Mouse (Mus musculus) embryonic facial prominence, embryonic 15.5 days (tissue): Measurements from ENCODE around the gene Tmem51. TPM values are rescaled to one million over a fixed set of nuclear protein-coding genes. Genes with fewer than 3 reads are reported as not detected.

Experiments
- ATAC-seq: fragments of 200-750 bp; cut with Nextera tagmentation; 2 replicates; pipeline ENCODE4 v1.8.0; 2017; ENCODE audit warnings: low read depth, moderate TSS enrichment; ENCODE audit not compliant: insufficient number of reproducible peaks, low FRiP score, low TSS enrichment
- H3K27ac ChIP-seq: fragments of 300-500 bp; sonication (generic); replicated peaks from 2 replicates; pipeline ENCODE4 v1.5.1; 2015; ENCODE audit warnings: mild to moderate bottlenecking, inconsistent platforms
- H3K27me3 ChIP-seq: fragments of 300-500 bp; sonication (generic); 2 replicates; pipeline ENCODE4 v1.6.1; 2015; ENCODE audit warnings: inconsistent platforms
- H3K36me3 ChIP-seq: fragments of 300-500 bp; sonication (generic); 2 replicates; pipeline ENCODE4 v1.6.1; 2015; ENCODE audit warnings: mild to moderate bottlenecking, inconsistent platforms
- H3K4me1 ChIP-seq: fragments of 300-500 bp; sonication (generic); 2 replicates; pipeline ENCODE4 v1.6.1; 2015; ENCODE audit warnings: inconsistent platforms
- H3K4me2 ChIP-seq: fragments of 300-500 bp; sonication (generic); replicated peaks from 2 replicates; pipeline ENCODE4 v1.6.1; 2015; ENCODE audit warnings: mild to moderate bottlenecking, inconsistent platforms
- H3K4me3 ChIP-seq: fragments of 300-500 bp; sonication (generic); replicated peaks from 2 replicates; pipeline ENCODE4 v1.5.1; 2015; ENCODE audit warnings: mild to moderate bottlenecking, inconsistent platforms
- H3K9ac ChIP-seq: fragments of 300-500 bp; sonication (generic); 2 replicates; pipeline ENCODE4 v1.6.1; 2015; ENCODE audit warnings: inconsistent platforms
- H3K9me3 ChIP-seq: fragments of 300-500 bp; sonication (generic); replicated peaks from 2 replicates; pipeline ENCODE4 v1.6.1; 2016; ENCODE audit warnings: inconsistent platforms
- whole genome bisulfite sequencing: fragments of 180-500 bp; shearing (Covaris S2); methylation state at CpG from one replicate; pipeline ENCODE4 v1.1.7; 2015; 5-methylcytosine and 5-hydroxymethylcytosine counted together
- polyA plus RNA-seq: library from polyadenylated mRNA; unstranded; fragments of >200 nt; fragmentation: Nextera tagmentation; extraction: Ambion mirVana; gene quantifications from 2 replicates; pipeline ENCODE4 v1.2.1, GENCODE M21; 2015

Gene Tmem51
- polyA plus RNA-seq, 1 experiment from 2014 or later = 20.2 TPM

DNA sequence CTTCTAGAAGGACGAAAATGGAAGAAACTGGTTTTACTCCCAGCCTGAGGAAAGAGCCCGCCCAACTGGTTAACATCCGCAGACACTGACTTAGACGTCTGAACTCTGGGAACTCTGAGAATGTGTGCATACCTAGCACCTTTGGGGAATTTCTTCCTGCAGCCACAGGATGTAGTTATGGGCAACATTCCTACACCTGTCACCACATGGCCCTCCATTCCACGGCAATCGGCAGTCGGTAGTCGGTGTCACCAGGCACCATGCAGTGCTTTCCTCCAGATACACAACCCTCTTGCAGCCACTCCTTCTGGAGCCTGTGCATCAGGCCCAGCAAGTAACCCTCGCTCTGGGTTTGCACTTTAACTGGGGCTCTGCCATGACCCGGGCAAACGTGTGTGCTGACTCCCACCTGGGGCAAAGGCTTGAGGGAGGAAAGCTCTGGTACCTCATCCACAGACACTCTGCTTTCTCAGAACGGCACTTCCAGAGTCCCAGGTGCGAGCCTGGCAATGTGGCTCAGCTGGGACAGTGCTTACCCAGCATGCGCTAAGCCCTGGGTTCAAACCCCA is 38.4 kb downstream of the Tmem51 start:
- H3K36me3 ChIP-seq = no peaks in the 10 kb centered on the region
- WGBS = 61% methylated on average over 14 of the region's 14 CpGs
- ATAC-seq = no peak
- H3K27me3 ChIP-seq = no peaks in the 10 kb centered on the region
- H3K4me3 ChIP-seq = no peak overlapping the region
- H3K4me1 ChIP-seq = peaks cover 16% of the 10 kb centered on the region
- H3K27ac ChIP-seq = no peak overlapping the region
- H3K9me3 ChIP-seq = no peaks in the 10 kb centered on the region
- no peak overlapping the region for H3K9ac ChIP-seq
- no peak overlapping the region for H3K4me2 ChIP-seq

DNA sequence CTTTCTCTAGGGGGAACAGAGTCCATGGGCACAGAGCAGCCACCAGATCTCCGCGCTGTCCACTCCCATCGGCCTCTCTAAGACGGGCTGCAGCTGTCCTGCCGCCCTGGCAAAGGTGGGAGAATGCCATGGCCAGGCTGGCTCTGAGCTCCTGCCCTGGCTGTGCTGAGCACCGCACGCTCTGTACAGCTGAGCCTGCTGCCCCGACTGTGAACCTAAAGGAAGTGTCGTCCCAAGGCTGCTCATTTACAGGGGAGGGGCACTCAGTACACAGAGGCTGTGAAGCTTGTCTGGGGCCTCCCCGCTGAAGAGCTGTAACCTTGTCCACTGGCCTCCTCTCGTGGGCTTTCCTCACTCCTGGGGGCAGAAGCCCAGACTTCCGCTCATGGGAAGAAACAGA is 39.7 kb downstream of the Tmem51 start:
- Histone ChIP-seq H3K4me3 (no peak overlapping the region), H3K27ac (no peak overlapping the region), H3K9ac (no peak overlapping the region), H3K27me3 (no peaks in the 10 kb centered on the region), H3K36me3 (no peaks in the 10 kb centered on the region), H3K9me3 (no peaks in the 10 kb centered on the region), H3K4me2 (no peak overlapping the region), H3K4me1 (peaks cover 16% of the 10 kb centered on the region)
- WGBS = 51% methylated on average over 12 of the region's 12 CpGs
- peak; percentile 37; the same call in 1 of the 2 replicates for ATAC-seq

DNA sequence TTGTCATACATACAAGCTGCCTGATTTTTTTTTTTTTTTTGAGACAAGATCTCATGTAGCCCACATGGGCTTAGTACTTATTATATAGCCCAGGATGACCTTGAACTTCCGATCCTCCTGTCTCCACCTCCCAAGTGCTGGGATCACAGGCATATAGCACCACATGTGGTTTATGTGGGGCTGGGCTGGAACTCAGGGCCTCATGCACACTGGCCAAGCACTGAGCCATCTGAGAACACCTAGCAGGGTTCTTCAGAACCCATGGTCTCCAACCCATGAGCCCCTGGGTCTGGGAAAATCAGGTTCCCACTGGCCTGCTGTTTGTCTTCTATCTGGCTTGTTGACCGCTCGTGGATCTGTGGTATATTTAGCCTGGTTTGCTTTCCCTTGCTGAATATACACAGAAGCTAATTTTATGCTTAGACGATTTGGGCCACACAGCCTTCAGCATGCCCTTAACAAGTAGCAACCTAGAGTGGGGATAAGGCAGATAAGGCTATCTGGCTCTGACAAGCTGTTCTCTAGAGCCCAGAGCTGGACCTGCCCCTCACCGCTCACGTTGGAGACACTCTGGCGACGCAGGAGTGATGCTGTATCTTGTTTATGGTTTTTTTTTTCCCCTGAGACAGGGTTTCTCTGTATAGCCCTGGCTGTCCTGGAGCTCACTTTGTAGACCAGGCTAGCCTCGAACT is 44.3 kb downstream of the Tmem51 start:
- ATAC-seq = no peak
- no peak overlapping the region for H3K9ac ChIP-seq
- peaks cover 29% of the 10 kb centered on the region for H3K4me1 ChIP-seq
- H3K4me3 ChIP-seq = no peak overlapping the region
- H3K27me3 ChIP-seq = no peaks in the 10 kb centered on the region
- WGBS = 89% methylated on average over 9 of the region's 9 CpGs
- H3K36me3 ChIP-seq = 0 out of 2 replicates have a peak, but pooled peaks cover 5% of the 10 kb centered on the region
- no peak overlapping the region for H3K27ac ChIP-seq
- H3K4me2 ChIP-seq = no peak overlapping the region
- no peaks in the 10 kb centered on the region for H3K9me3 ChIP-seq

DNA sequence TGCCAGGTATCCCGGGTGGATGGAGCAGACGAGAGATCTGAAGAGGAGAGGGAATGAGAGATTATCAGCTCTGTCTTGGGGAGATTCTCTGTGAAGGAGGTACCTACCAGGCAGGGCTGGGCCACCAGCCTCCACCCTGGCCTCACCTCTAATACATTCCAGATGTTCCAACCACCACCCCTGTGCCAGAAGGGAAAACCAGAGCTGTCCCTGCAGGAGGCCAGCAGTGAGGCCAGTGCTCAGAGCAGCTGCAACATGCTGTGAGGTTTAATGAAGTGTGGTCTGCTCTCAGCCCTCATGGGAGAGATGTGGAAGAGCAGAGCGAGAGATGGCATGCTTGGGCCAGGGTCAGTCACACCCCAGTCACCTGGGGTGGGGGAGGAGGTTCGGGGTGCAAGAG is 46.2 kb downstream of the Tmem51 start:
- H3K9ac ChIP-seq = no peak overlapping the region
- no peak overlapping the region for H3K4me2 ChIP-seq
- no peaks in the 10 kb centered on the region for H3K27me3 ChIP-seq
- no peak overlapping the region for H3K4me3 ChIP-seq
- H3K36me3 ChIP-seq = 0 out of 2 replicates have a peak, but pooled peaks cover 5% of the 10 kb centered on the region
- WGBS = 36% methylated on average over 4 of the region's 4 CpGs
- 0 out of 2 replicates have a peak, but pooled peaks have one; percentile 15 for ATAC-seq
- H3K4me1 ChIP-seq = peaks cover 21% of the 10 kb centered on the region
- no peak overlapping the region for H3K27ac ChIP-seq
- no peaks in the 10 kb centered on the region for H3K9me3 ChIP-seq

DNA sequence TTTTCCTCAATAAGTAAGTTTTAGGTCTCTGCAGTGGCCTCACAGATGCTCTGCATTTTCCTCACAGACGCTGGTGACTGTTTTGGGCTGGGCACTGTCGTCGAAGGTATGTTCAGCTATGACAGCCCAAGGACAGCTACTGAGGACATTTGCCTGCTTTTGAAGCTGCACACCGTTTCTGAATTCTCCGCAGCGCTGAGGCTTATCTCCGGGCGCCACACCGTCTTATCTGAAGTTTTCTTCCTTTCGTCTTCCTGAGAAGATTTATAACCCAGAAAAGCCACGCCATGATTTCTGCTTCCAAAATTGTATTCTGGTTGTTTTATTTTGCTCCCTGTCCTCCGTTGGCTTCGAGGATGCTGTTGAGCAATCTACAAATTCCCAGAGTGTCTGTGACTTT is 55.6 kb downstream of the Tmem51 start:
- no peak for ATAC-seq
- no peak overlapping the region for H3K4me3 ChIP-seq
- peaks cover 12% of the 10 kb centered on the region; the same call in 1 of the 2 replicates for H3K36me3 ChIP-seq
- H3K27ac ChIP-seq = no peak overlapping the region
- 81% methylated on average over 13 of the region's 13 CpGs for WGBS
- H3K9me3 ChIP-seq = no peaks in the 10 kb centered on the region
- H3K4me2 ChIP-seq = no peak overlapping the region
- H3K9ac ChIP-seq = no peak overlapping the region
- no peaks in the 10 kb centered on the region for H3K27me3 ChIP-seq
- H3K4me1 ChIP-seq = no peaks in the 10 kb centered on the region

DNA sequence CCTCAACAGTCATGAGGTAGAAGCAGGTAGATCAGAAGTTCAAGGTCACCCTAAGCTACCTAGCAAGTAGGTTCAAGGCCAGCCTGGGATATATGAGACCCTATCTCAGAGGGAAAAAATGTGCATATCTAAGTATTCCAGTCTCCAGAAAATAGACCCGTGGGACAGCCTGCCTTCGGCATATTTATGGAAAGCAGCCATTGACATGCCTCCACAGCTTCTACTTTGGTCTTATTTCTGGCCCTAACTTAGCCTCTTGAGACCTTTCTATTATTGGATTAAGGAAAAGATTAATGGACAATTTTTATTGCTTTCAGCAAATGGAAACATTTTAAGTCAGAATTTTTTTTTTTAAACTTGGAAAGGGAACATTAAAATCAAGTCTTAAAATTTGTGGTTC is 57.1 kb downstream of the Tmem51 start:
- no peak overlapping the region for H3K4me3 ChIP-seq
- H3K4me2 ChIP-seq = no peak overlapping the region
- peaks cover 8% of the 10 kb centered on the region; the same call in 1 of the 2 replicates for H3K36me3 ChIP-seq
- no peaks in the 10 kb centered on the region for H3K9me3 ChIP-seq
- ATAC-seq = no peak
- H3K4me1 ChIP-seq = no peaks in the 10 kb centered on the region
- no peak overlapping the region for H3K27ac ChIP-seq
- WGBS = 75% methylated on average over 2 of the region's 2 CpGs
- no peaks in the 10 kb centered on the region for H3K27me3 ChIP-seq
- no peak overlapping the region for H3K9ac ChIP-seq

DNA sequence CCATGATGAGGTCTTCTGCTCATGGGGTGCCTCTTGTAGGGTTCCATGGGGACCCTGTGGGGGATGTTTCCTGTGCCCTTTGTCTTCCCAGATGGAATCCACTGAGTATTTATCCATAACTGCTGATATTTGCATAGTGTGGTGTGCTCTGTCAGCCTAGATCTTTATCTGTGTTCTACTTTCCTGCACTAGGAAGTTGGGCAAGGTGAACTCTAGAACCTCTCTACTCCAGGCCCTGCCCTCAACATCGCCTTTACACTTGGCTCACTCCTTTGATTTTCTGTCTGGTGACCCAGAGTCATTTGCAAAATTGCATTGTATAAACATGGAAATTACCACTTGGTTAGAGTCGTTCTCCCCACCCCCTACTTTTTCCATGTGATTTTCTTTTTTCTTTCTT is 59.6 kb downstream of the Tmem51 start:
- no peaks in the 10 kb centered on the region for H3K9me3 ChIP-seq
- 88% methylated on average over 2 of the region's 2 CpGs for WGBS
- H3K36me3 ChIP-seq = no peaks in the 10 kb centered on the region
- no peak overlapping the region for H3K27ac ChIP-seq
- no peaks in the 10 kb centered on the region for H3K27me3 ChIP-seq
- no peak for ATAC-seq
- no peaks in the 10 kb centered on the region for H3K4me1 ChIP-seq
- no peak overlapping the region for H3K9ac ChIP-seq
- no peak overlapping the region for H3K4me3 ChIP-seq
- no peak overlapping the region for H3K4me2 ChIP-seq

DNA sequence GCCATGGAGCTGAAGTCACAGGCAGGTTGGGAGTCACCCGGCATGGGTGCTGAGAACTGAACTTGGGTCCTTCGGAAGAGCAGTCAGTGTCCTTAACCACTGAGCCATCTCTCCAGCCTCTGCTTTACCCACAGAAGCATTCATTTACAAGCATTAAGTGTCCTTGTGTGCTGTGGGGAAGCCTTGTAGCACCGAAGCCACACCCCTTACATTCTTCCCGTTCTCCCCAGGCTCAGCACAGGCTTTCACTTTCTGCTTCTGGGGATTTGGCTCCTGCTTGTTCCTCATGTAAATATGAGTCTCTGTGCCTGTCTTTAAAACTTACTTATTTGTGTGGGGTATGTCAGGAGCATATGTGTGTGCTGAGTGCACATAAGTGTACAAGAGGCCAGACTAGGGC is 60.9 kb downstream of the Tmem51 start:
- H3K4me2 ChIP-seq = no peak overlapping the region
- 64% methylated on average over 4 of the region's 4 CpGs for WGBS
- H3K27me3 ChIP-seq = no peaks in the 10 kb centered on the region
- no peaks in the 10 kb centered on the region for H3K4me1 ChIP-seq
- ATAC-seq = no peak
- no peak overlapping the region for H3K27ac ChIP-seq
- H3K9me3 ChIP-seq = no peaks in the 10 kb centered on the region
- no peaks in the 10 kb centered on the region for H3K36me3 ChIP-seq
- no peak overlapping the region for H3K4me3 ChIP-seq
- no peak overlapping the region for H3K9ac ChIP-seq

DNA sequence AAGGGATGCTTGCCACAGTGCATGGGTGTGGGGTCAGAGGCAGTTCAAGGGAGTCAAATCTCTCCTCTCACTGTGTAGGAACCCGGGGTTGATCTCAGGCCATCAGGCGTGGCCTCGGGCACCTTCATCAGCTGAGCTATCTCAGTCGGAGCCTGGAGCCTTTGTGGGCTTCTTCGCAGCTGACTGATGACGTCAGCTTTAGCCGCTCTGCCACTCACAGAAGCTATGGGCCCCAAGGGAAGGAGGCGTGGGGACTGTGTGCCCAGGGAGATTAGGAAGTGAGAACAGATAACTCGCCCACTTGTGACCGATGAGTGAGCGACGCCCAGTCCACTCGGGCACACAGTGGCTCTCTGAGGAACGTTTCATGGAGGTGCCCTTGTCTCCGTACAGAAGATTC is 66.4 kb downstream of the Tmem51 start:
- WGBS = 48% methylated on average over 15 of the region's 15 CpGs
- no peak overlapping the region for H3K4me3 ChIP-seq
- ATAC-seq = 0 out of 2 replicates have a peak, but pooled peaks have one; percentile 5

DNA sequence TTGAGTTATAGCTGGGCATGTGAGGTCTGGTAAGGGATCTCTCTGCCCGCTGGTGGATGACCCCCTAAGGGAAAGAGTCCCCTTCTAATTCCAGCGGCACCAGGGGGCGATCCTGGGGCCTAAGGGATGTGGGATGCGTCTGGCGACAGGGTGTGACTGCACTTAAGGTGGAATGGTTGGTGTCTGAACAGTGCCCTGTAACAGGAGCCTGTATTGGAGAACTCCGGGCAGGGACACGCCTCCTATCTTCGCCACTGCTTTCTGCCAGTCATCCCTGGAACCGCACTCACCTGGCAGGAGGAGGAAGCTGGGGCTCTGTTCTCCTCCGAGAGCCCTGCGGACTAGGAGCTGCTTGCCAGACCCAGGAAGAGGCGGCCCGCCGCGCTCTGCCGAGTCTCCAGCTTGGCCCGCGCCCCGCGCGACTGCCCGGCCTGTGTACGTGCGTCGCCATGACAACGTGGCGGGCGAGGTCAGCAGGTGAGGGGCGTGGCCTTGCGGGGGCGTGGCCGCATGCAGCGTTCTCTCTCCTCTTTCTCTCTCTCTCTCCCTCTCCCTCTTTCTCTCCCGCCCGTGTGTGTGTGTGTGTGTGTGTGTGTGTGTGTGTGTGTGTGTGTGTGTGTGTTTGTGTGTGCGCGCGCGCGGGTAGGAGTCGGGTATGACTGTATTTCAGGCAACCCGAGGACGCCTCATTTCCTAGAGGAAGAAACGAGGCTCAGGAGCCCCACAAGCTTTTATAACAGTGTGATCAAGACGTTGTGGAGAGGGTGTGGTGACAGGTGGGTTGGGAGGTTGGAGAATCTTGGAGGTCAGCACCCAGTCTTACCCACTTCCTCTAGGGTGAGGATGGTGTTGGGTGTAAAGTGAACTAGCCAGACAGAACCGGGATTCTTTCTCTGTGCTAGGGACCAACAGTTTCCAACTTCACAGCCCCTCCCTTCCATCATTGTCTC is 69.2 kb downstream of the Tmem51 start, which contains the start of gene Fhad1:
Gene Fhad1 (minus strand): TSS at position 424 of the 950 bp plus-strand sequence.
- Histone ChIP-seq H3K4me3 (peak within 1 kb of the TSS; percentile 43), H3K4me1 (peaks cover 17% of the 10 kb centered on the region), H3K27ac (no peak within 1 kb of the TSS), H3K4me2 (peak within 1 kb of the TSS; percentile 83), H3K36me3 (no peaks in the 10 kb centered on the region), H3K9ac (no peak within 1 kb of the TSS), H3K9me3 (no peaks in the 10 kb centered on the region), H3K27me3 (peaks cover 20% of the 10 kb centered on the region; the same call in 1 of the 2 replicates)
- WGBS = 1% methylated on average over 39 of the region's 46 CpGs
- peak; percentile 69 for ATAC-seq

More for the DNA sequence above, 66.4 kb downstream of the Tmem51 start:
- Histone ChIP-seq H3K27ac (no peak overlapping the region), H3K9ac (no peak overlapping the region), H3K27me3 (peaks cover 20% of the 10 kb centered on the region; the same call in 1 of the 2 replicates), H3K4me1 (peaks cover 17% of the 10 kb centered on the region), H3K4me2 (no peak overlapping the region), H3K36me3 (no peaks in the 10 kb centered on the region), H3K9me3 (no peaks in the 10 kb centered on the region)

DNA sequence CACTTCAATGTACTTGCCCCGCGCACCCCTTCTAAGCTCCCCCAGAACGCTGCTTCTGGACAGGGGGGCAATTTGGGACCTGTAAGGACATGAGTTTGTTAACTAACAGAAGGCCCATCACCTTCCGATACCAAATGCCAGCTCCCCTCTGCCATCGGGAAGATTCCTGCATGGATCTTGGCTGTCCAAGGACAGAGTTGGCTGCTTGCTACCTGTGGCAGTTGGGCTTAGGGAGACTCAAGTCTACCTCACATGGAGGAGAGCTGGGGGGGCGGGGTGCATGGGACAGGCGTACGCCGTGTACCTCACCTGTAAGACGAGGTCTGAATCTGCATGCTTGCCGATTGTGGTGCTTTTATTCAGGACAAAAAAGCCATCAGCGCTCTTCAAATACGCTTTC is 72.9 kb downstream of the Tmem51 start:
- H3K27ac ChIP-seq = no peak overlapping the region
- no peak for ATAC-seq
- no peak overlapping the region for H3K4me2 ChIP-seq
- H3K4me1 ChIP-seq = peaks cover 13% of the 10 kb centered on the region
- H3K27me3 ChIP-seq = peaks cover 13% of the 10 kb centered on the region; the same call in 1 of the 2 replicates
- WGBS = 89% methylated on average over 13 of the region's 13 CpGs
- H3K9ac ChIP-seq = no peak overlapping the region
- H3K9me3 ChIP-seq = no peaks in the 10 kb centered on the region
- no peak overlapping the region for H3K4me3 ChIP-seq
- no peaks in the 10 kb centered on the region for H3K36me3 ChIP-seq
